Mouse (Mus musculus) bone marrow, adult 2 months (tissue): ENCODE data around the gene Gm21789.
"Not testable (repeated sequence)": the region's sequence is repeated elsewhere in the genome, so short reads cannot be mapped to it uniquely, and the experiment has no call there.

Source experiments
- CTCF ChIP-seq: fragments of 200-500 bp; IDR thresholded peaks from 2 replicates; pipeline ENCODE4 v1.5.1; 2011; ENCODE audit warnings: low read length, control low read depth; ENCODE audit not compliant: control insufficient read depth, insufficient read depth
- POLR2A ChIP-seq: fragments of 200-500 bp; IDR thresholded peaks from 2 replicates; pipeline ENCODE4 v1.6.1; 2011; ENCODE audit warnings: low read depth, mild to moderate bottlenecking, control low read depth, low read length, borderline replicate concordance; ENCODE audit not compliant: control insufficient read depth

- not testable (repeated sequence) for TF ChIP-seq POLR2A, CTCF
Observed at GRCm38 (mm10) chrX:32973597-32973996, 32.0 kb downstream of the Gm21789 start, which contains the start of gene Btbd35f5.
